Mouse (Mus musculus) frontal cortex, postnatal 36 days (tissue): ENCODE measurements around the gene 4930402F06Rik.

ENCODE experiments used
- DNase-seq, 2 experiments: peaks; one replicate each; pipeline ENCODE4 v3.0.0; 2022; ENCODE audit warnings: low spot score in 2 of 2

4930402F06Rik gene

DNA sequence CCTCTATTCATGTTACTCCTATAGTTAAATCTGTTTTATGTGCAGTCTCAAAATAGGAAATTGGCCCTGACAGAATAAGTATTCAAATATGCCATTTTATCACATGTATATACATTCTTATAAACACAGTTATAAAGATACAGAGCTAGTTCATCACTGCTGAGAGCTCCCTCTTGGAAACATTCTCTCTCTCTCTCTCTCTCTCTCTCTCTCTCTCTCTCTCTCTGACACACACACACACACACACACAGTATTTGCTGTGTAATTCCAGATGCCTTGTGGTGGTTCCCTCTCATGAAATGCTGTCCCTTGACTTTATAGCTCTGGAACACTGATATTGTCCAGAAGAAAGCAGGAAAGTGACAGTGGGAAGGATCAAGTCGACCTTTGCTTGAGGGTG is 58.9 kb downstream of the 4930402F06Rik start:
- DNase-seq, result no peak

DNA sequence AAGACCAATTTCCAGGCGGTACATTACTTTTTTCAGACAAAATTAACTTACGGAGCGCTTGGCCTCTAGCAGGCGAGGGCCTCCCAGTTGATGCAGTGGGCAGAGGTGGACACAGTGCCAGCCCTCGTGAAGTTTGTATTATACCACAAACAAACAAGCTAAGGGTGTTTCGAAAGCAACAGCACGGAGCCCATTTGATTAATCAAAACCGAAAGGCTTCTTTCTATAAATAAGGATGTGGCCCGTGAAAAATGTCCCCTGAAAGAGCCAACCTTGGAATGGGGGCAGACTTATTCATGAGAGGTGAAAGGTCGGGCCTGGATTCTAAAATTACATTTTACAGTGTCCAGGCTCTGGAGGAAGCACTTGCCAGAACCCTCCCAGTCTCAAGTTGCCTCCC is 59.6 kb downstream of the 4930402F06Rik start:
- DNase-seq, result no peak

DNA sequence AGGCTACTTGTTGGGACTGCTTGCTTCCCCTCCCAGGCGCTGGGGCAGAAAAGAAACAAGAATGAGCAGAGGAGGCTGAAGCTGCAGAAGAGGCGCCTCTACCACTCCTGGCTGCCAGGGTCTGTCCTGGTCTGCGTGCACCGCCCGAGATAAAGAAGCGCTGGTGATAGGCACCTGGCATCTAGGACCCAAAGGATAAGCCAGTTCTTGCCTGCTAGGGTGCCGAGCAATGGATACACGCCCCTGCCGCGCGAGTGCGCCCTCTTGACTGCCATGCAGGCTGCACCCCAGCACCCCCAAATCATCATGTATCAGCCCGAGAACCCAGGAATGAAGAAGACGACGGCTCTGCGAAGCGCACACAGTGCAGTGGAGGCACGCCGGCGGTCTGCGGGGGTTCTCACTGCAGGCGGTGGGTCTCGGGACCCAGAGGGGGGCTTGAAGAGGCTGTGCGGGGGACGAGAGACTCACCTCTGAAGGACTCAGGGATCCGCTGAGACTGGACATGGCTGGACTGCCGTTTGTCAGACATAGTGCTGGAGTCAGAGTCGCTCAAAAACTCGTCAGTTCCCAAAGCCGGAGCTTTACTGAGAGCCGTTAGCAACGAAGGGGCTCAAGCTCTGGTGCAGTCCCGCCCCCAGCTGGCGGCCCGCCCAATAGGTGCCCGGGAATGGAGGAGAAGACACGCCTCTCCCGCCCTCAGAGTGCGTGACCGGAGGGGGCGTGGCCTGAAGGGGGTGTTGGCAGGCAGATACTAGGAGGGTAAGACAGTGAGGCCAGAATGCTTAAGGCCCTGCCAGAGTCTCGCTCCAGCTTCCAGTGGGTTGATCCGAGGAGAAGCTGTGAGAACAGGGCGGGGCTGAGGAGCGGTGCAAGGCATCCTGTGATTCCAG is 60.3 kb downstream of the 4930402F06Rik start, which contains the start of gene Stom:
TSS of gene Stom (minus strand) at position 589 of the 893 bp plus-strand sequence.
- DNase-seq, result peak; percentile 95 to 96

- no peak for DNase-seq
These were observed 61.4 kb downstream of the 4930402F06Rik start for GRCm38 (mm10) chr2:35335620-35336019.

DNA sequence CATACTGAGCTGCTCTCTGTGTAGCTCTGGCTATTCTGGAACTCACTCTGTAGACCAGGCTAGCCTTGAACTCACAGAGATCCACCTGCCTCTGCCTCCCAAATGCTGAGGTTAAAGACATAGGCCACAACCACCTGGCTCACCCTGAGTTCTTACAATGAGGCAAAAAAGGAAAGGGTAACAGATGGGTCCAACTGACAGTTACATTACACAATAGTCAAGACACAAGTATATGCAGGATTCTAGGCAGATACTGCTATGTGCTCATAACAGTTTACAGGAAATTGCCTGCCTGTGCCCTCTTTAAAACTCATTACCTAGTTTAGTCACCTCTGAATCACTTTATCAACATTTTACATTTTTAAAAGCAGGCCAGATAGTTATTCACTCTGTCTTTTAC is 63.3 kb downstream of the 4930402F06Rik start:
- DNase-seq, result no peak

DNA sequence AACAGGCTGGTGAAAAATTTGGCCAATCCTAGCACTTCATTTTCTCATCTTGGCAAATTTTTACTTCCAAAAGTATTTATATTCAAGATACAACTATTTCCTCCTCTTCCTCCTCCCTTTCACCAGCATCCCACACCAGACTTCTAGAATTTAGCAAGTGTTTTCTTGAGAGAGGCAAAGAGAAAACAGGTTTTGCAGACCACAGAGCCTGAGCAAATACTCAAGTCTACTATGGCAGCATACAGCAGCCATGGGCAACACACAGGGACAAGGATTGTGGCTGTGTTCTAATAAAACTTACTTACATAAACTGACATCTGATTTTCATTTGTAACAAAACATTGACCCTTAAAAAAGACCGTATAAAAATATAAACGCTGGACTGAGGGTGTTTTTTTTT is 65.8 kb downstream of the 4930402F06Rik start:
- no peak for DNase-seq

DNA sequence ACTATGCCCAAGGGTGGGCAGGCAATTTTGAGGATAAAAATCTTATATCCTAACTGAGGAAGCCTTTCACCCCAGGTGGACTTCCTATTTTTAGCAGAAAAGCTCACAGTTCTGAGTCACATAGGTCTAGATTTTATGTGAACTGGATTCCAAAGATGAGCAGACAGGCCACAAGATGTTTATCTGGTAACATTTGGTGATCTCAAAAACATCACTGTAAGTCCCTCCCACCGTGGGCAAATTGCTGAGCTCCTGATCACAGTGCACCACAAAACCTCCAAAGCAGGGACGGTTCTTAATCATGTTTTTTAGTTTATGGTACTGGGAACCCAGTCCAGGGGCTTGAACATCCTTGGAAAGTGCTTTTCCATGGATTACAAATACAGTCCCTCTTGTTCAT is 67.9 kb downstream of the 4930402F06Rik start:
- DNase-seq, result no peak

- DNase-seq, result no peak
These were observed 68.7 kb downstream of the 4930402F06Rik start for GRCm38 (mm10) chr2:35328064-35328792.

DNA sequence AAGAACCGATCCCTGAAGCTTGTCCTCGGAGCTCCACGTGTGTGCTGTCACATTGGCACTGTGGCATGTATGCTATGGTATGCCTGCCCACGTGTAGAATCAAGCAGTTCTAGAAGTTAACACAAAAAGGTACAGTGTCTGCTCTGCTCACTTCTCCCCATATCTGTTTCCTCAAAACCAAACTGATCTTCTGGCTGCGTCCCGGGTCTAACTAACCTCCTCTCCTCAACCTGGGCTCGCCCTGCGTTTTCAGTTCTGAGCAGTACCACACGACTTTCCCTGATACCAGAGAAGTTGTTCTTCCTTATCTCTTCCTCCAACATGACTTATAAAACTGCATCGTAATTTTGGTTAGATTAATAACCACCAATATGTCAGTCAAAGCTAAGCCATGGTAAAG is 69.4 kb downstream of the 4930402F06Rik start:
- DNase-seq, result no peak

DNA sequence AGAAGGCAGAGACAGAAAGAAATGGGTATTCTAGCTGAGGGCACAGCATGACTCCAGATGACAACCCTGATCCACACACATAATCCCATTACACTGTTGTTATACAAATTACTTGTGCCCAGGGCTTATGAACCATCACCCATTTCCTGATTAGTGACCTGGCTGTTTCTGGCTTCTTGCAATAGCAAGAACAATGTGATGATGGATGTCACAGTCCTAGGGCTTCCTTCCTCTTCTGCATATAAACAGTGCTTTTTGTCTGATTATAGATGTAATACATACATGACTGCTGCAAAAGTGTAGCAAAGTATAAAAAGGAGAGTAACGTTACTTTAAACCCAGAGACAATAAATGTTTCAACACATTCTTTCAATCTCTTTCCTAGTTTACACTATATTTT is 70.0 kb downstream of the 4930402F06Rik start:
- DNase-seq, result no peak

- no peak for DNase-seq
These were observed 71.0 kb downstream of the 4930402F06Rik start for GRCm38 (mm10) chr2:35325930-35326329.
